Mouse (Mus musculus) midbrain, embryonic 15.5 days (tissue): ENCODE data around the gene Coq10b. TPM values are rescaled to one million over a fixed set of nuclear protein-coding genes. Genes with fewer than 3 reads are reported as not detected.
"Not testable (repeated sequence)": the region's sequence is repeated elsewhere in the genome, so short reads cannot be mapped to it uniquely, and the experiment has no call there.

Source experiments
- ATAC-seq: fragments of 200-750 bp; cut with Nextera tagmentation; replicated peaks from 2 replicates; pipeline ENCODE4 v1.8.0; 2017; ENCODE audit warnings: moderate TSS enrichment
- H3K27ac ChIP-seq: fragments of 300-500 bp; sonication (generic); 2 replicates; pipeline ENCODE4 v1.5.1; 2015; ENCODE audit warnings: mild to moderate bottlenecking, inconsistent platforms
- H3K27me3 ChIP-seq: fragments of 300-500 bp; sonication (generic); replicated peaks from 2 replicates; pipeline ENCODE4 v1.6.1; 2015; ENCODE audit warnings: inconsistent platforms
- H3K36me3 ChIP-seq: fragments of 300-500 bp; sonication (generic); replicated peaks from 2 replicates; pipeline ENCODE4 v1.6.1; 2015; ENCODE audit warnings: inconsistent platforms
- H3K4me1 ChIP-seq: fragments of 300-500 bp; sonication (generic); 2 replicates; pipeline ENCODE4 v1.6.1; 2015; ENCODE audit warnings: inconsistent platforms
- H3K4me2 ChIP-seq: fragments of 300-500 bp; sonication (generic); 2 replicates; pipeline ENCODE4 v1.6.1; 2015; ENCODE audit warnings: inconsistent platforms, mild to moderate bottlenecking, moderate library complexity
- H3K4me3 ChIP-seq: fragments of 300-500 bp; sonication (generic); 2 replicates; pipeline ENCODE4 v1.5.1; 2015; ENCODE audit warnings: mild to moderate bottlenecking, inconsistent platforms
- H3K9ac ChIP-seq: fragments of 300-500 bp; sonication (generic); 2 replicates; pipeline ENCODE4 v1.6.1; 2015; ENCODE audit warnings: mild to moderate bottlenecking, inconsistent platforms
- H3K9me3 ChIP-seq: fragments of 300-500 bp; sonication (generic); 2 replicates; pipeline ENCODE4 v1.6.1; 2016; ENCODE audit warnings: inconsistent platforms
- WGBS: fragments of 180-500 bp; shearing (Covaris S2); methylation state at CpG from one replicate; pipeline ENCODE4 v1.1.7; 2015; ENCODE audit warnings: mixed read lengths; 5-methylcytosine and 5-hydroxymethylcytosine counted together
- polyA plus RNA-seq: library from polyadenylated mRNA; unstranded; fragments of >200 nt; fragmentation: Nextera tagmentation; extraction: Ambion mirVana; gene quantifications from 2 replicates; pipeline ENCODE4 v1.2.1, GENCODE M21; 2015

Gene Coq10b
- polyA plus RNA-seq = 29.2 and 33.3 TPM in 2 replicates

DNA sequence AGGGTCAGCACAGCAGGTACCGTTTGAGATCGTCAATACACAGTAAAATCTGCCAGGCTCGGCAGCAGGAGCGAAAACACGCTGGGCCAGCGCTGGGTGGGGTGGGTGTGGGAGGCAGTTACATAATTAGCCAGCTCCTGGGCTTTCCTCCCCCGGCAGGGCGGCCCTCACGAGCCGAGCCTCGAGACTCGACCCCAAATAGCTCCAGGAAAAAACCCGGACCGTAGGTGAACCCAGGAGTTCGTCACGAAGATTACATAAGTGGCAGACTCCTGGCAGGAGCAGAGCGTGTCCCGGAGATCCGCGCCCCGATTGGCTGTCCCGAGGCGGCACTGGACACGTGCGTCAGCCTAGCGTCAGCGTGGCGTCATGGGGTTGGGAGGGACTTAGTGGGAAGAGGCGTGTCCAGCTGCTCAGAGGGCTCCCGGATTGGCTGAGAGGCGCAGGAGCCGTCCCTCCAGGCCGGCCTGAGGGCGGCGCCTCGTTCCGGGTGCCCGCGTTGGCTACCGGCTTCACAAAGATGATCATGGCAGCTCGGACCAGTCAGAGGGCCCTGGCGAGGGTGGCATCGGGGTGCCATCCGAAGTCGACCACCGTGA, at the start of gene Coq10b:
TSS of gene Coq10b (plus strand) at position 416 of the 599 bp plus-strand sequence.
- Histone ChIP-seq H3K4me3 (peak within 1 kb of the TSS; percentile 62), H3K4me2 (peak within 1 kb of the TSS; percentile 70), H3K4me1 (peaks cover 18% of the 10 kb centered on the region), H3K9me3 (no peaks in the 10 kb centered on the region), H3K27me3 (peaks cover 2% of the 10 kb centered on the region; the same call in 1 of the 2 replicates), H3K27ac (peak within 1 kb of the TSS; percentile 85), H3K36me3 (no peaks in the 10 kb centered on the region), H3K9ac (peak within 1 kb of the TSS; percentile 57)
- ATAC-seq = peak; percentile 100
- 0% methylated on average over 46 of the region's 46 CpGs for WGBS

DNA sequence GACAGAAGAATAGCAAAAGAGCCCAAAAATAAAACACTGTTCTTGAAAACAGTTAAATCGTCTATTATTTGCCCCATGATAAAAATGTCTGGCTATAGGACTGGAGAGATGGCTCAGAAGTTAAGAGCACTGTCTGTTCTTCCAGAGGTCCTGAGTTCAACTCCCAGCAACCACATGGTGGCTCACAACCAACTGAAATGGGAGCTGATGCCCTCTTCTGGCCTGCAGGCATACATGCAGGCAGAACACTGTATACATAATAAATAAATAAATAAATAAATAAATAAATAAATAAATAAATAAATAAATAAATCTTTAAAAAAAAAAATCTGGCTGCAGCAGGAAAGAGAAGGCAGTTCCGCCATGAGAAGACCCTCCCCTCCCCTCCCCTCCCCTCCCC, 44.3 kb upstream of the Coq10b start:
- not testable (repeated sequence) for H3K27ac ChIP-seq, H3K4me3 ChIP-seq, H3K4me1 ChIP-seq, H3K27me3 ChIP-seq, H3K9ac ChIP-seq, H3K4me2 ChIP-seq, ATAC-seq, H3K9me3 ChIP-seq
- H3K36me3 ChIP-seq = peaks cover 44% of the 10 kb centered on the region
- 82% methylated on average over 2 of the region's 2 CpGs for WGBS

DNA sequence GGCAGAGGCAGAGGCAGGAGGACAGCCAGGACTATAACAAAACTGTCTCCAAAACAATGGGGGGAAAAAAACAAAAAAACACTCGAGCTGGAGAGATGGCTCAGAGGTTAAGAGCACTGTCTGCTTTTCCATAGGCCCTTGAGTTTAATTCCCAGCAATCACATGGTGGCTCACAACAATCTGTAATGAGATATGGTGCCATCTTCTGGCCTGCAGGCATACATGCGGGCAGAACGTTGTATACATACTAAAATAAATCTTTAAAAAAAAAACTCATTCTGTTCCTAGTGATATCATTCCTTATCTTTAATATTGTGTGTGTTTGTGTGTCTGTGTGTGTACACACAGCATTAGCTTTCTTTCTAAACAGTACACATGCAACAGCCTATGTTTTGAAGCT, 40.1 kb upstream of the Coq10b start:
- no peak for ATAC-seq
- no peak overlapping the region for H3K4me2 ChIP-seq
- no peak overlapping the region for H3K4me3 ChIP-seq
- WGBS = 58% methylated on average over 3 of the region's 3 CpGs
- no peaks in the 10 kb centered on the region for H3K27me3 ChIP-seq
- peaks cover 55% of the 10 kb centered on the region for H3K36me3 ChIP-seq
- H3K27ac ChIP-seq = no peak overlapping the region
- H3K4me1 ChIP-seq = no peaks in the 10 kb centered on the region
- no peaks in the 10 kb centered on the region for H3K9me3 ChIP-seq
- no peak overlapping the region for H3K9ac ChIP-seq

DNA sequence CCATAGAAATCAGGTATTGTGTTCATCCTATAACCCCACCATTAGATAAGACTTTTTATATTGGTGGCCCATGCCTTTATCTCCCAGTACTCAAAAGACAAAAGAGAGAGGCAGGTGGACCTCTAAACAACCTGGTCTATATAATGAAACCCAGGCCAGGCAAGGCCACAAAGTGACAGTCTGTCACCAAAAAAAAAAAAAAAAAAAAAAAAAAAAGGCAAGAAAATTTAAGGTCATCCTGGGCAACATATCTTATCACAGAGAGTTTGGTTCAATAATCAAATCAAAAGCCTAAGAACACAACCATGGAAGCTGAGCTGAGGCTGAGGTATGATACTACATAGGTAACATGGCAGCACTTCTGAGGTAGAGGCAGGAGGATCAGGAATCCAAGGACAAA, 30.7 kb upstream of the Coq10b start:
- no peak overlapping the region for H3K4me2 ChIP-seq
- no peak overlapping the region for H3K27ac ChIP-seq
- H3K4me3 ChIP-seq = no peak overlapping the region
- no peak for ATAC-seq
- H3K9ac ChIP-seq = no peak overlapping the region
- H3K9me3 ChIP-seq = no peaks in the 10 kb centered on the region
- H3K27me3 ChIP-seq = no peaks in the 10 kb centered on the region
- H3K36me3 ChIP-seq = peaks cover 10% of the 10 kb centered on the region; the same call in 1 of the 2 replicates
- H3K4me1 ChIP-seq = peaks cover 17% of the 10 kb centered on the region

DNA sequence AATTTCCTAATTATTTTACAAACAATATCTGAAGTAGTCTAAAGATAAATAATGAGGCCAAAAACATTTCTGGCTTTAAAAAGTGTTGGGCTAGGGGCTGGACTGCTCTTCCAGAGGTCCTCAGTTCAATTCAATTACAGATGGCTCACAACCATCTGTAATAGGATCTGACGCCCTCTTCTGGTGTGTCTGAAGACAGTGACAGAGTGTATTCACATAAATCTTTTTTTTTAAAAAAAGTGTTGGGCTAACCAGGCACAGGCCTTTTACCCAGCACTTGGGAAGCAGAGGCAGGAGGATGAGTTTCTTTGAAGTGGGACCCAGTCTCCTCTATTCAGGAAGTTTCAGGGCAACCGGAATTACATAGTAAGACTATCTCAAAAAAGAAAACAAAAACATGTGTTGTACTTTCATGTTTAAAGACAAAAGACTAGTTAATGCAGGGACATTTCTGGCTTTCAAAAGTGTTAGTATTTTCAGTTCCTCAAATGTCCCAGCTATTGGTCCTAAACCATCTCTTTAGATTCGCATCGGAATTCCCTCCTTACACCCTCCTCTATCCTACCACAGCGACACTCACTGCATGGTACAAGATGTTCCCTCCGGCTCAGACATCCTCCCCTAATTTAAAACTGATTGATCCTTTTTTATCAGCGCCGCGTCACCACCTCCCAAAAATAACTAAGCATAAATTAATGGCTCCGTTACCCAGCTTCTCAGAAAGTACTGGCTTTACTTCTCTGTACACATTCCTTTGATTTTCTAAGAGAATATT, 26.7 kb upstream of the Coq10b start:
- Histone ChIP-seq H3K27ac (no peak overlapping the region), H3K36me3 (no peaks in the 10 kb centered on the region), H3K9ac (peak overlapping the region; percentile 96), H3K9me3 (no peaks in the 10 kb centered on the region), H3K4me3 (peak overlapping the region; percentile 70), H3K4me1 (peaks cover 17% of the 10 kb centered on the region), H3K4me2 (peak overlapping the region; percentile 61), H3K27me3 (no peaks in the 10 kb centered on the region)
- WGBS = 17% methylated on average over 10 of the region's 10 CpGs
- ATAC-seq = no peak

DNA sequence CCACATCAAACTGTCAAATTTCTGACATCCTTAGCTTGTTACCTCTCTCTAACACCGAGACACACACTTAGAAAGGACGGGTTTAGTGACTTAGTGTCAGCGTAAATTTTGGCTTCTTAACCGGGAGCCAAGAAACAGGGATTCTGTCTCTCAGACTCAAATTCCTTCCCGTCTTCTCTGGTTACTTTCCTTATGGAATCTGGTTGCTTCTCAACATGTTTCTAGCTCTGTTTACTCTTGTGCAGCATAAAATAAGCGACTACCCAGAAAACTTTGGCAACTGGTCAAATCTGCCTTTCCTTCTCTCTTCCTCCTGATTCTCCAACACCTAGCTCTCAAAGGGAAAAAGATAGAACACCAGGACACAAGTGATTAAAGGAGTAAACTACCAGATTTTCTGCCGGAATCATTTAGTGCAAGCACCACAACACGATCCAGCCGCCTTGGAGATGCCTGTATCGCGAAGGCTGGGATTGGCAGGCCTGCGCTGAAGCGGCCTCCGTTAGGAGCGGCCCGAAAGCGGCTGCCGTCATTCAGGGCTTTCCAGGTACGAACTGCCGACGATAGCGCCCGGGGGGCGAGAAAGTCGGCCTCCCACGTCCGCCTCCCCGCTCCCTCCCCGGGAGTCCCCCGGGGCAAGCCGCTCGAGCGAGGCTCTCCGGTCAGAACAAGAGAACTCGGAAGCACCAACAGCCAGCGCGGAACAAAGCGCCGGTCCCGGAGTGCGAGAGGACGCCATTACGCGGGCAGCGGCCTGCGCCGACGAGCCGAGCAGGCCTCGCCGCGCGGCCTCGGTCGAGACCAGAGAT, 25.9 kb upstream of the Coq10b start:
- peak; percentile 77 for ATAC-seq
- no peaks in the 10 kb centered on the region for H3K36me3 ChIP-seq
- peak overlapping the region; percentile 96 for H3K9ac ChIP-seq
- H3K4me3 ChIP-seq = peak overlapping the region; percentile 70
- peaks cover 17% of the 10 kb centered on the region for H3K4me1 ChIP-seq
- peak overlapping the region; percentile 95 for H3K27ac ChIP-seq
- under 1% methylated on average over 53 of the region's 55 CpGs for WGBS
- H3K9me3 ChIP-seq = no peaks in the 10 kb centered on the region
- H3K4me2 ChIP-seq = peak overlapping the region; percentile 61
- no peaks in the 10 kb centered on the region for H3K27me3 ChIP-seq

DNA sequence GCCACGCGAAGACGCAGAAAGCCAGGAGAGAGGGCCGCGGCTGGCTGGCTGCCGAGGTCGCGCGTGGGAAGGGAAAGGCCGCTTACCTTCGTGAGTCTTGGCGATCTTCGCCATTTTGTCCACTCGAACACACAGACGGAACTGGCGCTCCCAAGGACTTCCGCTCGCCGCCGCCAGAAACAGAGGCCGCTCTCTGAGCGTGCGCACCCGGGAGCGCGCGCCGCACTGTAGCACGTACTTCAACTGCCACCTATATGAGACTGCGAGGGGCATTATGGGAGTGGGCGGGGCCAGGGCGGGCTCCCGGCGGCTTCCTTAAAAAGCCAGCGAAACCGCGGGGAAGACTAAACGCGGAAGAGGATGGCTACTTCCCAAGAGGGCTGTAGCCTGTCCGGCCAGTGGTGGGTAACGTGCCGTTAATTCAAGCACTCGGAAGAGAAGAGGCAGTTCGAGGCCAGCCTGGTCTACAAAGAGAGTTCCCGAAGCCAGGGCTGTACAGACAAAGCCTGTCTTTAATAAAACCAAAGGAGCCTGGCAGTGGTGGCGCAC, 25.2 kb upstream of the Coq10b start, which contains the start of gene Sf3b1:
TSS of gene Sf3b1 (minus strand) at position 229 of the 549 bp plus-strand sequence.
- H3K4me2 ChIP-seq = peak within 1 kb of the TSS; percentile 61
- H3K9ac ChIP-seq = peak within 1 kb of the TSS; percentile 96
- H3K4me3 ChIP-seq = peak within 1 kb of the TSS; percentile 70
- no peaks in the 10 kb centered on the region for H3K9me3 ChIP-seq
- H3K4me1 ChIP-seq = peaks cover 17% of the 10 kb centered on the region
- peak within 1 kb of the TSS; percentile 95 for H3K27ac ChIP-seq
- 2% methylated on average over 46 of the region's 46 CpGs for WGBS
- no peaks in the 10 kb centered on the region for H3K27me3 ChIP-seq
- peak; percentile 99 for ATAC-seq
- no peaks in the 10 kb centered on the region for H3K36me3 ChIP-seq

DNA sequence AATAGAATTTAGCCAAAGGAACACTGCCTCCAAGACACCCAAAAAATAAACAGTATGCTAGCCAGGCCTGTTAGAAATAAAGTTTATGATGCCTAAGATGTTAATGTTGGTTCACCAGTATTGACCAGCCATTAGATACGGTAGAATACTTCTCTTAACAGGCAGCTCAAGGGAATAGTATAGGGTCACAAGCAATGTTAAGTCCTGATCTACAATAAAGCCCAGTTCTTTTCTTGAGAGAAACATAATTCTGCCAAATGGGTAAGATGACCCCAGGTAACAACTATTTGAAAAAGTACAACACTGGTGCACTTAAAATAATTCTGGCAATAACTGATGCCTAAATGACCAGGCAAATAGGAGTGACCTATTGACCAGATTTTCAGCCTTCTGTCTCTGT, 24.6 kb upstream of the Coq10b start:
- Histone ChIP-seq H3K27ac (no peak overlapping the region), H3K27me3 (no peaks in the 10 kb centered on the region), H3K4me1 (peaks cover 17% of the 10 kb centered on the region), H3K4me2 (peak overlapping the region; percentile 49), H3K9ac (no peak overlapping the region), H3K36me3 (no peaks in the 10 kb centered on the region), H3K9me3 (no peaks in the 10 kb centered on the region), H3K4me3 (peak overlapping the region; percentile 70)
- WGBS = 96% methylated on average over 1 of the region's 1 CpGs
- ATAC-seq = peak; percentile 10

DNA sequence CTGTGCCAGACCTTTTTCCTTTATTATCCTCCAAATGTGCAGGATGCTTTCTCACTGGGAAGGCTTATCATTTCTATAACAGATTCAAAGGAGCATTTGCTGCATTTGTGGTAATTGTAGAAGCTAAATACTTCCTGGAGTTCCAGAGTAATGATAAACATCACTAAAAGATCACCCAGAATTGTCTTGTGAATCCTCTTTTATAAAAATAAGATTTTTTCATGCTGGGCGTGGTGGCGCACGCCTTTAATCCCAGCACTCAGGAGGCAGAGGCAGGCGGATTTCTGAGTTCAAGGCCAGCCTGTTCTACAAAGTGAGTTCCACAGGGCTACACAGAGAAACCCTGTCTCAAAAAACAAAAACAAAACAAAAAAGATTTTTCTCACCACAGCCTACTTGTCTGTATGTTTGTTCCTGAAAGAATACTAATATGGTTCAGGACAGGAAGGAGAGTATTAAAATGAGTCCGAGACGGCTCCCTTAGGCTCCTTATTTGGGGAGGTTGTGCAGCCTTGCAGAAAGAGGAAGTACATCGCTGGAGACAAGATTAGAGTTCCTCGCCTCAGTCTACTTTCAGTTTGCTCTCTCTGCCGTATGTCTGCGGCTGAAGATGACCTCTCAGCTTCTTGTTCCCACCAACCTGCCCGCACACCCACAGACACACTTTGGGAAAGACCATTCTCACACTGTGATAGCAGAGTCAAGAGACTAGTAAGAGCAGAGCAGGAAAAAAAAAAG, 23.9 kb upstream of the Coq10b start:
- no peak for ATAC-seq
- H3K4me2 ChIP-seq = no peak overlapping the region
- 89% methylated on average over 11 of the region's 11 CpGs for WGBS
- no peaks in the 10 kb centered on the region for H3K27me3 ChIP-seq
- H3K27ac ChIP-seq = no peak overlapping the region
- H3K9ac ChIP-seq = no peak overlapping the region
- H3K9me3 ChIP-seq = no peaks in the 10 kb centered on the region
- no peaks in the 10 kb centered on the region for H3K36me3 ChIP-seq
- peaks cover 14% of the 10 kb centered on the region for H3K4me1 ChIP-seq
- no peak overlapping the region for H3K4me3 ChIP-seq

DNA sequence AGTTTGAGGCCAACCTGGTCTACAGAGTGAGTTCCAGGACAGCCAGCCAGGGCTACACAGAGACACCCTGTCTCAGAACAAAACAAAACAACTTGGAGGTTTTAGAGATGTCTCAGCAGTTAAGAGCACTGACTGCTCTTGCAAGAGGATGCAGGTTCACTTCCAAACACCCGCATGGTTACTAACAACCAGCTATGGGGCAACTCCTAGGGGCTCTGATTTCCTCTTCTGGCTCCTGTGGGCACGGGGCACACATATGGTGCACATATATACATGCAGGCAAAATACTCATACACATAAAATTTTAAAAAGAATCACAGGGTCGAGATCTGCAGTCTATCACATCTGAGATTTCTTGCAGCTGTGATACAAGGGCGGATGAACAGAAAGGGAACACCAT, 23.1 kb upstream of the Coq10b start:
- no peak overlapping the region for H3K27ac ChIP-seq
- WGBS = 72% methylated on average over 4 of the region's 4 CpGs
- no peaks in the 10 kb centered on the region for H3K27me3 ChIP-seq
- no peak for ATAC-seq
- no peak overlapping the region for H3K4me2 ChIP-seq
- H3K4me1 ChIP-seq = peaks cover 12% of the 10 kb centered on the region
- no peaks in the 10 kb centered on the region for H3K9me3 ChIP-seq
- H3K4me3 ChIP-seq = no peak overlapping the region
- H3K36me3 ChIP-seq = no peaks in the 10 kb centered on the region
- H3K9ac ChIP-seq = no peak overlapping the region

DNA sequence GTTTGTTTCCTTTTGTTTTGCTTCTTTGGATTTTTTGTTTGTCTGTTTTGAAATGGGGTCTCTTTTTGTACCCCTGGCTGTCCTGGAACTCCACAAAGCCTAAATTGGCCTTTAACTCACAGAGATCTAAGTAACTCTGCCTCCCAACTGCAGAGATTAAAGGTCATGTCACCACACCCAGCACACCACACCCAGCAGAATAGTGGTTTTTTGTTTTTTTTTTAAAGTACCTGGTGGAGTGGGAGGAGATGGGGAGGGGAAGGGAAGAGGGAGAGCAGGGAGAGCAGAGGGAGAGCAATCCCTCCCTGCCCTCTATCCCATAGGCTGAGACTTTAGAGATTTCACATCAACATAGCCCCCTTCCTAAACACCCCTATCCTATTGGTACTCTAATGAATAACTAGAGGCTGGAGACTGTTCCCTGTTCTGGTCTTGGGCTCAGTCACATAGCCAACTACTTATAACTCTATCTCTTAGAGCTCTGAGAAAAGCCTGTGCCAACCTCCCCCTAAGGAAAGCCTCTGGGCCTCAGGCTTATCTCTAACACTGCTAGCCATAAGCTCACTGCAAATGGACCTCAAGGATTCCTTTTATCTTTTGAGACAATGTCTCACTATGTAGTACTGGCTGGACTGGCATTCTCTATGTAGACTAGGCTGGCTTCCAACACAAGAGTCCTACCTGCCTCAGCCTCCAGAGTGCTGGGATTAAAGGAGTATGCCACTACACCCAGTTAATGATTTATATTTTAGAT, 21.4 kb upstream of the Coq10b start:
- Histone ChIP-seq H3K36me3 (no peaks in the 10 kb centered on the region), H3K27ac (no peak overlapping the region), H3K4me1 (no peaks in the 10 kb centered on the region), H3K4me3 (no peak overlapping the region), H3K4me2 (no peak overlapping the region), H3K27me3 (no peaks in the 10 kb centered on the region), H3K9ac (no peak overlapping the region), H3K9me3 (no peaks in the 10 kb centered on the region)
- ATAC-seq = no peak
